Mouse (Mus musculus): Measurements from ENCODE around the gene Lrrc8d. TPM values are rescaled to one million over a fixed set of nuclear protein-coding genes. Genes with fewer than 3 reads are reported as not detected.

Gene Lrrc8d
- total and polyA plus RNA-seq, 3 experiments: 11.4 to 258 (median 21.9) TPM

GRCm38 (mm10) chr5:105876925-105877774 lies 177.4 kb downstream of the Lrrc8d start:
- H3K27me3 ChIP-seq (ENCODE audit: control insufficient read depth in 1 of 2, insufficient read depth in 2 of 2, low read length in 2 of 2): no peaks in the 10 kb centered on the region
- peak overlapping the region; percentile 95 for H3K9ac ChIP-seq (ENCODE audit: control insufficient read depth, low read depth, low read length, poor library complexity, severe bottlenecking)
- H3K4me1 ChIP-seq (ENCODE audit: control insufficient read depth in 1 of 2, insufficient read depth in 2 of 2, low read length in 2 of 2): peaks cover 15 to 19% of the 10 kb centered on the region in 2 experiments
- no peaks in the 10 kb centered on the region for H3K9me3 ChIP-seq (replicated peaks; ENCODE audit: insufficient read depth, low read length)
- peaks cover 0 to 21% of the 10 kb centered on the region in 2 experiments; a peak in 2 of 4 replicates for H3K36me3 ChIP-seq (ENCODE audit: control insufficient read depth in 1 of 2, insufficient read depth in 2 of 2, low read length in 2 of 2)
- peak overlapping the region; percentile 21; the same call in 1 of the 2 replicates for H3K27ac ChIP-seq (ENCODE audit: control insufficient read depth, low read depth, low read length)
- peaks cover 21% of the 10 kb centered on the region for H3K79me2 ChIP-seq (ENCODE audit: control insufficient read depth, insufficient read depth, low read length, poor library complexity)
- TF ChIP-seq HCFC1 (IDR thresholded peaks at IDR 0.05; ENCODE audit: low read depth, low read length): no peak
- TF ChIP-seq ELF1 (IDR thresholded peaks at IDR 0.05; ENCODE audit: low read depth, low read length): no peak
- TF ChIP-seq MYC (IDR thresholded peaks at IDR 0.05; ENCODE audit: low read depth, low read length): no peak
- no peak for TF ChIP-seq SIN3A (IDR thresholded peaks at IDR 0.05; ENCODE audit: low read length)
- TF ChIP-seq USF2 (IDR thresholded peaks at IDR 0.05; ENCODE audit: borderline replicate concordance in 1 of 2, insufficient read depth in 1 of 2, low read depth in 1 of 2, low read length in 2 of 2): no peak
- TF ChIP-seq EP300 (IDR thresholded peaks at IDR 0.05; ENCODE audit: low read depth in 1 of 2, low read length in 2 of 2): peak in 1 of 2 experiments; percentile 26; a peak in 2 of 4 replicates
- peak; percentile 50 for TF ChIP-seq MXI1 (IDR thresholded peaks at IDR 0.05; ENCODE audit: low read depth, low read length)
- TF ChIP-seq SMC3 (IDR thresholded peaks at IDR 0.05; ENCODE audit: low read depth, low read length): no peak
- TF ChIP-seq RCOR1 (IDR thresholded peaks at IDR 0.05; ENCODE audit: low read depth, low read length): peak; percentile 59
- no peak for TF ChIP-seq MEF2A (IDR thresholded peaks at IDR 0.05; ENCODE audit: extremely low read depth, insufficient replicate concordance, low read depth, low read length, poor library complexity, severe bottlenecking)
- no peak for TF ChIP-seq ZC3H11A (IDR thresholded peaks at IDR 0.05; ENCODE audit: low read depth, low read length)
- 0 out of 2 replicates have a peak, but pooled peaks have one; percentile 55 for TF ChIP-seq CHD1 (IDR thresholded peaks at IDR 0.05; ENCODE audit: low read depth, low read length)
- peak; percentile 68 for TF ChIP-seq GATA1 (IDR thresholded peaks at IDR 0.05; ENCODE audit: low read depth, low read length)
- no peak for TF ChIP-seq MYB (IDR thresholded peaks at IDR 0.05; ENCODE audit: low read depth, low read length)
- peak overlapping the region; percentile 84 to 99 for H3K4me3 ChIP-seq (ENCODE audit: control insufficient read depth in 1 of 2, insufficient read depth in 1 of 2, low read depth in 2 of 2, low read length in 2 of 2)
- DNase-seq (ENCODE audit: low read depth, low spot score): peak; percentile 58

Other genes with a start within 250 kb of the Lrrc8d start
- gene Lrrc8c, start 180.6 kb upstream of the Lrrc8d start, total RNA-seq (2012; rRNA removed): 25.5 and 33.0 TPM in 2 replicates
- 10 to 100 TPM in 1 of 2 experiments, not detected in 1; 46.0 TPM for gene Lrrc8c, start 180.6 kb upstream of the Lrrc8d start, polyA plus RNA-seq (2012; ENCODE audit: insufficient read depth in 1 of 2, insufficient read length in 2 of 2, low read depth in 1 of 2, low replicate concordance in 2 of 2, missing spikeins in 1 of 2)
- gene Zfp326, start 176.6 kb downstream of the Lrrc8d start, total RNA-seq (2012; rRNA removed): 6.4 and 7.1 TPM in 2 replicates
- 10 to 100 TPM in 1 of 2 experiments, not detected in 1; 17.6 TPM for gene Zfp326, start 176.6 kb downstream of the Lrrc8d start, polyA plus RNA-seq (2012; ENCODE audit: insufficient read depth in 1 of 2, insufficient read length in 2 of 2, low read depth in 1 of 2, low replicate concordance in 2 of 2, missing spikeins in 1 of 2)

Measured in MEL (cell line).